Mouse (Mus musculus) cortical plate, adult 2 months (tissue): ENCODE measurements around the gene Hnf1b.

ENCODE experiments used
- CTCF ChIP-seq: fragments of 200-500 bp; IDR thresholded peaks from 2 replicates; pipeline ENCODE4 v1.5.1; 2011; ENCODE audit warnings: mild to moderate bottlenecking, control low read depth, low read length; ENCODE audit not compliant: insufficient read depth; ENCODE audit errors: extremely low read depth
- POLR2A ChIP-seq: fragments of 200-500 bp; IDR thresholded peaks from 2 replicates; pipeline ENCODE4 v1.6.1; 2011; ENCODE audit warnings: mild to moderate bottlenecking, low read length, control low read depth; ENCODE audit not compliant: insufficient read depth; ENCODE audit errors: extremely low read depth

DNA sequence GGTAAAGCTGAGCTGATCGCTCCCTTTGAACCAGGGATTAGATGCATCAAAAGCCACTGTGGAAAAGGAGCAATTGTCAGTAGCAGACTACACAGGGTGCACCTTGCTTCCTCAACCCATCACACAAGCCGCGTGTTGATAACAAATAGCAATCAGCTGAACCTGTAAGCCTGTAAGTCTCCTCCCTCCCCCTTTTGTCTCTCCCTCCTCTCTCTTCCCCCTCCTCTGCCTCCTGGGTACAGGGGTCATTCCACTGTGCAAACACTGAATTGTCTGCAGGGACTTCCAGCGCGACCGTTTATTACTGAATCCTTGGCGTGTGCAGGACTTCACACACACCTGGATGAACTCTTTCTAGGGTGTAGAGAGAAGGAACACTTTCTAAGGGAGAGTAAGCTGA is 58.5 kb downstream of the Hnf1b start:
- no peak for TF ChIP-seq CTCF
- TF ChIP-seq POLR2A: no peak
